Mouse (Mus musculus): ENCODE measurements around the gene Acsl5. TPM values are rescaled to one million over a fixed set of nuclear protein-coding genes. Genes with fewer than 3 reads are reported as not detected.

The Acsl5 gene
- total RNA-seq, 2 experiments from 2014 or later = 28.7 to 38.4 TPM

DNA sequence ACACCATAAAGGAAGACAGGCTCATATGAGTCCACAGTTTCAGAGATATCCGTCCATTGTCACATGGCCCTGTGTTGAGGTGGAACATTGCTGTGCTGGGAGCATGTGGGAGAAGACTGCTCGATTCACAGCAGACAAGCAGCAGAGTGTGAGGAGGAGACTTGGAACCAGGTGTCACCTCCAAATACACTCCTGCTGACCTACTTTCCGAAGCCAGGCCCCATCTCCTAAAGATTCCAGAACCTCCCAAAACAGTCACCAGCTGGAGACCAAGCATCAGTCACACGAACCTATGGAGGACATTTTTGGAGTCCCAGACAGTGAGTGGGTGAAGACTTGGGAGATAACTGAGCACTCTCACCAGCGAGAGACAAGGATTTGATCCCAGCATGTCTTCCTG is 15.2 kb upstream of the Acsl5 start:
- DNase-seq (ENCODE audit: extremely low spot score in 1 of 2, low spot score in 1 of 2) = no peak

DNA sequence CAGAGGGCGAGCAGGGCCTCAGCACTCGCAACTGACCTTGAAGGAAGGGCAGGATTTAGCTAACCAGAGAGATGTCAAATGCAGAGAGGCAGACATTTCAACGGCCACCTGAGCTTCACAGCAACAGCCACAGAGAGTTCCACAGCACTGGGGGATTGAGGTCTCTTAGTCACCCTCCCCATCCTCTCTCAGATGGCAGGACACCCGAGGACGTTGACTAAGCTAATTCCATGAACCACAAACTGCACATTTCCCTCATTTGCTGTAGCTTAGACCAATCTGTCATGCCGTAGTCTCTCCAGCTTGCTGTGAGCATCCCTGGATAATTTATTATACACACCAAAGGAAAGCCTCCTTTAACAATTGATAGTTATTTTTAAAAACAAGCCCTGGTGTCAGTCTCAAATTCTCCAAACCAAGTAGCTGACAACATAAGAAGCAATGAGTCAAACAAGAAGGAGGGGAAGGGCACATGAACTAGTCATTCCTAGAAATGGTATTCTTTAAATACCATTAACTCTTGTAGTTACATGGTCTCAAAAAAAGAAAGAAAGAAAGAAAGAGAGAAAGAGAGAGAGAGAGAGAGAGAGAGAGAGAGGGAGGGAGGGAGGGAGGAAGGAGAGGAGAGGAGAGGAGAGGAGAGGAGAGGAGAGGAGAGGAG is 11.8 kb upstream of the Acsl5 start:
- DNase-seq (ENCODE audit: extremely low spot score in 1 of 2, low spot score in 1 of 2) = no peak

DNA sequence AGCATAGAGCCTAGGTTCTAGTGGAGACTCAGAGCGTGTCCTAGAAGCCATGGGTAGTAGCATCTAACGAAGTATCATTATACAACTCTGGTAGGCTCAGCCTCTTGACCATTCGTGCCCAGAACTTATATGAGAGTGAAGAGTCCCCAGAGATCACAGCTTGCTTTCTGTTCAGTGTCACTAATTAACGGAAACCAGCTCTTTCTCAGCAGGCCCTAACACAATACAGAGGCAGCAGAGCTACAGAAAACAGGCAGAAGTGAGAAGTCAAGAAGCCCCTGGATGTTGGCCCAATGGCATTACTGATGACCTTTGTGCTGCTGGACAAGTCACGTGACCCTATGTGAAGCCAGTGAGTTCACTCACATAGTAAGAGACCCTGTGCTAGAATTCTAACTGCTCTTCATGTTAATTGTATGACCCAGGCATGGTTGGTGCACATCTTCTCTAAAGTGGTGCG is 10.5 kb upstream of the Acsl5 start, which contains the start of gene Gucy2g:
Gucy2g (minus strand) TSS at position 51 of the 460 bp plus-strand sequence.
- DNase-seq (ENCODE audit: extremely low spot score in 1 of 2, low spot score in 1 of 2) = no peak

DNA sequence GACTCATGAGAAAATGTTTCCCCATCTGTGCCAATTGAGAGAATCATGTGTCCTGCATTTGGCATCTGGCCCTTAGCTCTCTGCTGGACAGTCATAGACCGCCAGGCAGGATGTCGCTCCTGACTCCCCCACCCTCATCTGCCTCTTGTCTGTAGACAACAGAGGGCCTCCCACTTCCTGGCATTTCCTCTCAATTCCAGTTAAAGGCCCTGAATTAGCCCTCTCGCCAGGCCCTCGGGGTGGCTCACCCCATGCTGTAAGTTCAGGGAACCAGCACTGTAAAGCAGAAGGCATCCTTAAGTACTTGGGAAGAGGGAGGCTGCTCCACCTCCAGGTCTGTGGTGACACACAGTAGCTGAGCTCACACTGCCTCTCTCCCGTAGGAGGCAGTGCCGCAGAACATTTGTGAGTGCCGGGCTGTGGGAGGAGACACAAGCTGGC is 6.9 kb upstream of the Acsl5 start:
- no peak for DNase-seq (ENCODE audit: extremely low spot score in 1 of 2, low spot score in 1 of 2)

DNA sequence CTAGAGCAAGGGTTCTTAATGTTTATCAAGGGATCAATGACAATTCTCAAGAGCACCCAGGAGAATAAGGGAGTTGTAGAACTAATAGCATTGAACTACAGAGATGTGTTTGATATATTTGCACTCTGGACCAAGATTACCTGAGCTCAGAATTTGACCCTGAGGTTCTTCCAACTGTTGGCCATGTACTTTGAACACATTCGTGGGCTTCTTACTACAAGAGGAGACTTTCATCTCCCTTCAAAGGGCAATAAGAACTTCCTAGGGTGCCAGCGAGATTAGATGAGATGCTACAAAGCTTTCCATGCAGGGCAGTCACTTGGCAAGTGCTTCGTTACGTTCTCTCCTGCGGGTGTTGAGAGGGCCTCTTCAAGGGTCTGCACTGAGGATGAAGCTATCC is 4.2 kb upstream of the Acsl5 start:
- DNase-seq (ENCODE audit: extremely low spot score in 1 of 2, low spot score in 1 of 2) = no peak

DNA sequence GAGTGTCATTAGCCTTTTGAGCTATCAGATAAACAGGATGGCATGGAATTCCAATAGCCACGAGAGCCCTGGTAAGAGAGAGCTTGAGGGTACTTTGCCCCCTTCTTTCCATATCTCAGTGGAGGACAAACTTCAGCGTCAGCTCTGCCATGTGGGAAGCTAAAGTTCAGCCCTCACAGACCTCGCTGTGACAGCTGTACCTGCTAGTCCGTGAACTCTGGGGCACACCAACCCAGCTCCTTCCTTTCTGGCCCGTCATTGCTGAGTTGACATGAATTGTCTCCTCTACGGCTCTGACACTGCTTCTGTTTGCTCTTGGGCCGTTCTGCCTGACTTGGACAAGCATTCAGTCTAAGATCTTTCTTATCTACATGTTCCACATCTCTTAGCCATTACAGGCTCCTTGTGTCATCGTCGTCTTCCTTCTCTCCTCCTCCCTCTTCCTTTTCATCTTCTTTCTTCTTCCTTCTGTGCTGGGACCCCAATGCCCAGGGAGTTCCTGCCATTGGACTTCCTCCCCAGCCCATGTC is 3.7 kb upstream of the Acsl5 start:
- DNase-seq (ENCODE audit: extremely low spot score in 1 of 2, low spot score in 1 of 2) = no peak

DNA sequence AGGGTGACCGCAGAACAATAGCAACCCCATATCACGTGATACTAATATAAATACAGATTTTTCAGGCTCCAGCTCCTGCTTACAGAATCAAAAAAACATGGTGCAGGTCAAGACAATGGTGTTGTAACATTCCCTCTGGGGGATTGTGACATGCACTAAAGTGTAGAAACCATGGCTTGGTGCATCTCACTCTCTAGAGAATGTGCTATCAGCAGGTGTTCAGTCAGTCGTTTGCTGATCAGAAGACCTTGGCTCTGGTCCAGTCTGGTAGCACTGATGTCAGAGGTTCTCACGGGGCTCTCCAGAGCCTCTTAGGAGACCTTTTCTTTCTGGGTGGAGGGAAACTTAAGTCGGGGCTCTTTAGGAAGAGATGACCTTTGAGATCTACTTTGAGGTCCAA is 1.3 kb upstream of the Acsl5 start:
- no peak for DNase-seq (ENCODE audit: extremely low spot score in 1 of 2, low spot score in 1 of 2)

DNA sequence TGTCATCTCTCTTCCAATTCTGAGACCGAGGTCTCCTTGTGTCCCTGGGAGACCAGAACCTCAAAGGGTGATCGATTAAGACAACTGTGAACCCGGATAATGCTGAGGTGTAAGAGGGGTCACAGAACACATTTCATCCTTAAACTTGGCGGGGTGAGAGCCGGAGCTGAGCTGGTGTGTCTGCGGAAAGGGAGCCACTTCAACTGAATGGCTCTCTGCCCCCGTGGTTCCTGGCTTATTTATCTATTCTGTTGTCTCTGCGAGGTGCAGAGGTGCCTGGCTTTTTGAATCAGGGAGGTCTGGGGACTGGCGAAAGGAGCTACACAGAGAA is 1.5 kb downstream of the Acsl5 start:
- DNase-seq (ENCODE audit: extremely low spot score in 1 of 2, low spot score in 1 of 2) = no peak

DNA sequence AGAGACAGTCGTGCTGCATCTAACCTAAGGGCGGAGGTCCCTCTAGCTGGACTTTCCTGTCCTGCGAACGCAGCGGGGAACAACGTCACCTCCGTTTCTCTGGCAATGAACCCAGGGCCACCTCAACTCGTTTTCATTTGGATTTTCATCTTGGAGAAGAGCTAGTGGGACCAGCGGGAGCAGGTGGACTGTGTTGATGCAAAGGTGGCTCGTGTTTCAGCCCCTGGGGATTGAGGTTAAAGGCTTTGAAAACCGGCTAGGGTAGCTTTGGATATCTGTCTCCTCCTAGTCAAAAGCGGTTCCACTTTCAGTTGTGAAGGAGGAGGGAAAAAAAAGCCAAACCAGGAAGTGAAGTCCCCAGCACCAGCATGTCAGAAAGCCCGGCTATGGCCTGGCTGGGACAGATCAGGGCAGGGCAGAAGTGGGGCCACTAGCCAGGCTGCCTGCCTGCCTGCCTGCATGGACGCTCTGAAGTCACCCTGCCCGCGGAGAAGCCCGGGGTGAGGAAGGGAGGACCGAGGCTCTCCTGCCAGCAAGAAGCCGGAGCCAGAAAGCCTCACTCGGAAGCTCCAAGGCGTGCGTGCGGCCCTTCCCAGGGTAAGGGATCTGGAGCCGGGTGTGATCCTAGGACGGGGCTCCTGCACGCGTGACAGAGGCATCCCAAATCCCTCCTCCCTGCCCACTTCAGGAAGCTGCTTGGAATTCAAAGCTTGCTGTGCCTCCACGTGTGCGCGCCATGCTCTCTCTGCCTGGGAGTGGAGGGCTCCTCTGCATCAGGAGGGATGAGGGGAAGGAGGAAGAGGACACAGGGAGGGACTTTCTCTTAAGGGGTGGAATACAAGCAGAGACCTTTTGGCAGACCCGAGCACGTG is 2.1 kb downstream of the Acsl5 start:
- peak; percentile 36 to 38 for DNase-seq (ENCODE audit: extremely low spot score in 1 of 2, low spot score in 1 of 2)

DNA sequence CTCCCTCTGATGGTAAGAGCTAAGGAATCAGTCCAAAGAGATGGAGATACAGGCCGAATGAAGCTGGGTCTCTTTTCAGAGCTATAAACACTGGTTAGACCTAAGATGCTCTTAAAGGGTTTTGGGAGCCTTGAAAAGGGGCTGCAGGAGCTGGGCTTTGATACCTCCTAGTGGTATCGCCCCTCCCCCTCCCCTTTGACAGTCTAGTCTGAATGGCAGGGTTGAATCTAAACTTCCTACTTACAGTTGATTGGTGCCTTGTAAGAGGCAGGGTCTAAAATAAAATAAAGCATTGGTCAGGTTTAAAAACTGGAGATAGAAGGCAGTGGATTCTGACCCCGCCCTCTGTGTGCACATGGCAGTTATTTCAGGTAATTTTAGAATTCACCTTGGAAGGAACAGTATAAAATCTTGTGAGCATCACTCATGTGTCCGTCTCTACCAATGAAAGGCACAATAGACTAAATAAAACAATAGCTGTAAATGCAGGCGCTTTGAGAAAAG is 2.8 kb downstream of the Acsl5 start:
- peak in 1 of 2 experiments; percentile 19 for DNase-seq (ENCODE audit: extremely low spot score in 1 of 2, low spot score in 1 of 2)

DNA sequence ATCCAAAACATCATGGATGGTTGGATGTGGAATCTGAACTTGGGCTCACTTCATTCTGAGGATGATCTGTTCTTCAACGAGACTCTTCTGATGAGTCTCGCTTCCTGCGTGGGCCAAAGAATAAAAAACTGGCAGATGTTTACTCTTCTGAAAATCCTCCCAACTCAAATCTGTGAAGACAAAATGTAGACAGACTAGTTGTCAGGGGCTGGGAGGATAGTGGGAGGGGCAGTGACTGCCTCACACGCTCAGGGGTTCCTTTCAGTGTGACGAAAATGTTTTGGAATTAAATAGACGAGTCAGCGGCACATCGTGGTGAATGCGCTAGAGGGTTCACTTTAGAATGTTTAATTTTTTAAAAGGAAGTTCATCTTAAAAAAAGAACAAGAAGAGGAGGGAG is 4.4 kb downstream of the Acsl5 start:
- no peak for DNase-seq (ENCODE audit: extremely low spot score in 1 of 2, low spot score in 1 of 2)

DNA sequence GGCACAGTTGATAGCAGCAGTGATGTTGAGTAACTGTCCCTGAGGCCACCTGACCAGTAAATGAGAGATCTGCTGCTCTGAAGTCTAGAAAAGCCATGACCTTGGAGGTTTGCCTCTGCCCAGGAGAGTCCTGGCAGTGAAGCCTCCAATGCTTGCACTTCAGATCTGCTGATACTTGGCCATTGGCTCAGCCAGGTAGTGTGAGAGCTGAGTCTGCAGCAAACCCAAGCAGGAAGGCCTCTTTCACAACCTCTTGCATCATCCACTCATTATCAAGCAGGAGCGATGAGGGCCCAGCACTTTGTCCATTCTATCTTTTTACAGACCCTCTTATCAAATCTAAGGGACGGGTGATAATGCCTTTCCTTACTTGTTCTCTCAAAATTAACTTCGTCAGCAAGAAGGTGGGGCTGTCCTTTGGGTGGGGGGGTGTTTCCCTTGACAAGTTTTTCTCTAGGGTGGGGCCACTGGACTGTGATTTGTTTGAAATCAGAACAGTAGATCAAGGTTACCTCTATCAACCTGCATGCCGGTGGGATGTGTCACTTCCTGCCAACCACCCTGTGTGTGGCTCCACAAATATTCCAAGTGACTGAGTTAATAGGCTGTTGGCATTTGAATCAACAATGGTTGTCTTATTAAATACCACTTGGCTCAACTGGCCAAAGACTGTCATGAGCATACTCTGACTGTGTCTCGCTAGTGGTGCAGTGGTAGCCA is 6.1 kb downstream of the Acsl5 start:
- no peak for DNase-seq (ENCODE audit: extremely low spot score in 1 of 2, low spot score in 1 of 2)

DNA sequence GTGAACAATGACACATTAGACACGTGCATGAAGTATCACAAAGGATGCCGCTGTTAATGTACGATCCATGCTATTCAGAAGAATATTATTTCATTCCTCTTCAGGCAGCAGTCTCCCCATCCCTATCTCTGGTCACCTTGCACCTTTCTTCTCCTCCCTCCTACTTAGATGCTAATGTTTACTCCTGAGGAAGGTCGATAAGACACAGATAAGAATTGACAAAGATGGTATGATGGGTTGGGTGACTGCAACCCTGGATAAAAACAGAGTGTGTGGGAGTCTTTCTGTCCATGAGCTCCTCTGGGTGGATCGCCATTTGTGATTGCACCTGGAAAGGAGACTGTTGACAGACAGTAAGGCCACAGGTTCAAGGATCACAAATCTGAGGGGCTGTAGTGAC is 6.8 kb downstream of the Acsl5 start:
- DNase-seq (ENCODE audit: extremely low spot score in 1 of 2, low spot score in 1 of 2) = no peak

DNA sequence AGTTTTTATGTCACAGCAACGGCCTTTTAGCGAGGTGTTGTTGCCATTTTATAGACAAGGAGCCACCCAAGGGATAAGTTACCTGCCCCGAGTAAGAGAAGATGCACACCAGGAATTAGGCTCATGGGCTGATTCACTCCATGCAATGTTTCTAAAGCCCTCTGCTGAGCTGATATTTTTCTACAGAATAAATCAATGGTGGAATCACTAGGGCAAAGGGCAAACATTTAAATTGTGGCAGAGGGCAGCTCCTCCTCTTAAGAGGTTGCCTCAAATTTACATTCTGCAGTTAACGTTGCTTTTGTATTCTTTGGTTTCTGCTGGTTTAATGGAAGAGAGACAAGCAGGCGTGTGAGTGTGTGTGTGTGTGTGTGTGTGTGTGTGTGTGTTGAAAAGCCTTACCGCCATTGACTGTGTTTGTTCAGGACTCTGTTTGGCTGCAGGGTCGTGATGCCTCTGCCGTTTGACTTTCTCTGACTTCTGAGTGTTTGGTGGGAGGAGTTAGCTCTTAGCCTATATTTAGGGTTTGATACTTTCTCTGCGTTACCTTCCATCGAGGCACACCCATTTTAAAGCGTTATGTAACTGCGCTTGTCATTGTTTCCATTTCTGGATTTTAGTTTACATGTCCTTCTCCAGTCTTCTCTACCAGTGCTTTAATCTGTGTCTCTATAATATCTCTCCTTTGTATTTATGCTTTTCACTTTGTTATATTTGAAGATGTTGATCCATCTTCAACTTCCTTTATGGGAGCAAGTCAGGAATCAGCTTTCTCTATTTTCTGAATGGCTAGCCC is 8.8 kb downstream of the Acsl5 start:
- DNase-seq (ENCODE audit: extremely low spot score in 1 of 2, low spot score in 1 of 2) = no peak

DNA sequence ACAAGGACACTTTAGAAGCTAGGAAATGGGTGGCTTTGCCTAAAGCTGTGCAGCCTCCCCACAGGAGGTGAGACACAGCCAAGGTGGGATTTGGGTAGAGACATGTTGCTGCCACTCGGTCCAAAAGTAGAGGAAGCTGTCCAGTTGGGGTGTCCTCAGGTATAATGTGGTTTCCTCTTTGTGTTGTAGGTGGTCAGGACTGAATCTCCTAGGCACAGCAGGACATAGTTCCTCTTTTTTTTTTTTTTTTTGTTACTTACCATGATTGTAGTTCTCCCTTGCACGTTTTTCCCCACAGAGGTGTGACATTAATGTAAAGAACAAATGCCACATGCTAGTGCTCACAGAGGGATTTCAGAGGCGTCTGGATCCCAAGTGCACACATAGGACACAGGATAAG is 13.5 kb downstream of the Acsl5 start:
- DNase-seq (ENCODE audit: extremely low spot score in 1 of 2, low spot score in 1 of 2) = no peak

DNA sequence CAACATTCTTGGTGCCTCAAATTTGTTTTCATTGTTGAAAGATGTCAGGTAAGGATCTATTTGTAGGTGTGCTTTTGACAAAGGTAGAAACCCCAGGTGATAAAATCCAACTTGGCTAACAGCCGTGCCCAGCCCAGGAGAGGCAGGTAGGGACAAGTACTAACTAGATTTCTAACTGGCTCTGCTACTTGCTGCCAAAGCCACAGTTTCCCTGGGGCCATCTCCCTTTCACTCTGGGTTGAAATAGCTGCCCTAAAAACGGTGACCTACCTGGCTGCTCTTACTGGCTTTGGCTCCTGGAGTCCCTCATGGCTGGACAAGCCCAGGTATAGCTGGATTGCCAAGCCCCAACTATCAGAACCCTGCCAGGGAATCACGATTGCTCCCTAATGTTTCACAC is 15.0 kb downstream of the Acsl5 start:
- DNase-seq (ENCODE audit: extremely low spot score in 1 of 2, low spot score in 1 of 2) = no peak

DNA sequence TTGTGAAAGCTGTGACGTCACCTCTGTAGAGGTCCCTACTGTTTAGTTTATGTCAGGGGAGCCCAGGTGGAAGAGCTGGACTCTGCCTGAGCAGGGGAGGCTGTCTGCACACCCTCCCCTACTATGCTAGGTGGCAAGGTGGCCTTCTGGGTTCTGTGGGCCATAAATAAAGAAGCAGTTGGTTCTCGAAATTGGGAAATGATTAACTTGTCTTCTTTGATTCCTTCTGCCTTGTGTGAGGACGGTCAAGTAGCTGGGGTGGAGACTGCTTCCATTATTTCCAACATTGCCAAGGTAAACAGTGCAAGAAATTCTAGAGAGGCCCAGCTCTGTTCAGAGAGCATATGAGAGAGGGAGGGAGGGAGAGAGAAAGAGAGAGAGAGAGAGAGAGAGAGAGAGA is 16.4 kb downstream of the Acsl5 start:
- no peak for DNase-seq (ENCODE audit: extremely low spot score in 1 of 2, low spot score in 1 of 2)

DNA sequence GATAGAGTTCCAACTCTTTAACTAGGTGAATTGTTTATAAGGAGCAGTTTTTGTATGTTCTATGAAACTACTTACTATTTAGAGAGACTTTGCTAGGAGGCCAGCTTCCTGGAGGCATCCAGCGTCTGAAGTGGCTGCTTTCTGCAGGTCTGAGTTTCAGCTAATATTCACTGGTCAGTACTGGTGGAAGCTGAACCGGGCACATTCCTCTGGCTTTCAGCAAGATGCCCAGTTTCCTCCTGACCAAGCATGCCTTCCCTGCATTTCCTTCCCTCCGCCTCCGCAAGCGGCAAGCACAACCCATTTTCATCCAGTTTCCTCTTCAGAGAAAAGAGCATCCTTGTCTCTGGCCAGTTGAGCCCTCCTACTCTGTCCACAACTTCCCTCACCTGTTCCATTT is 17.3 kb downstream of the Acsl5 start:
- DNase-seq (ENCODE audit: extremely low spot score in 1 of 2, low spot score in 1 of 2) = no peak

DNA sequence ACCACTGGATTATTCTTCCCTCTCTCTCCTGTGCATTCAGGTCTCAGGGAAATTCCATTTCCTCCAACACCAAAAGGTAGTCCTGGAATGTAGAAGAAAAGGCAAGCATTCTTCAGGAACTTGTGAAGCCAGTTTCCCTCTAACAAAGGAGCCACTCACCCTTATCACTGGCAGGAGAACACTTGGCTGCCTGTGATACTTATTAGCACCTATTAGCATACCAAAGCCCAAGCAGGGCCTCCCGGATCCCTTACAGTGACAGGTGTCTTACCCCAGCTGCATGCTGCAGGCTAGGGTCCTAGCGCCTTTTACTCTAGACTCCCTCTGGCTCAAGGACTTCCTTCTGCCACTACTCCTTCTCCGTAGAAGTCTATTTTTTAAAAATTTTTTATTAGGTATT is 19.7 kb downstream of the Acsl5 start:
- DNase-seq (ENCODE audit: extremely low spot score in 1 of 2, low spot score in 1 of 2) = no peak

DNA sequence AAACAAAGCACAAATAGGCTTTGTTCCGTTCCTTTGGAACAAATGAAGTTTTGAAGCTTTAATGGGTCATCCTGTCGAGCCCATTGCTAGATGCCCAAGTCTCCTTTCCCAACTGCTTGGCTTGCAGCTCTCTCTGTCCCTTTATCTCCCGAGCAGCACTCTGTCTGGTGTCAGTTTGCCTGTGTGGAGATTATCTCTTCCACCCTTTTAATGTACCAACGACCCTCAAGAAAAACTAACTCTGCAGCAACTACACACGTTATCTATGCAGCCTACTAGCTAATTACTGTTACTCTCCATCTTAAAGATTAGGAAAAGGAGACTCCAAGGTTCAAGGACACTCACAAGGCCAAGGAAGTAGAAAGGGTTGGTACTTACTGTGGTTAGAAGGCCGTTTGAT is 21.6 kb downstream of the Acsl5 start:
- no peak for DNase-seq (ENCODE audit: extremely low spot score in 1 of 2, low spot score in 1 of 2)
